Mouse (Mus musculus) lung, postnatal 0 days (tissue): ENCODE measurements at regions not wholly inside any gene's neighbourhood (a gene's known extent, or its start where the extent isn't known, plus 50 kb on each side); places are given as distances from the start of the nearest gene placed in this dataset.
A peak's percentile ranks its signal among the peaks of the same experiment; 100 is the strongest.

ENCODE experiments used
- ATAC-seq: fragments of 200-750 bp; cut with Nextera tagmentation; 2 replicates; pipeline ENCODE4 v1.8.0; 2017; ENCODE audit warnings: moderate library complexity
- DNase-seq: peaks from one replicate; pipeline ENCODE4 v3.0.0-alpha.2; 2016; ENCODE audit warnings: low spot score
- H3K27ac ChIP-seq: fragments of 300-500 bp; sonication (generic); 2 replicates; pipeline ENCODE4 v1.5.1; 2014; ENCODE audit warnings: antibody characterized with exemption, mild to moderate bottlenecking, low read length, mixed read lengths
- H3K27me3 ChIP-seq: fragments of 300-500 bp; sonication (generic); replicated peaks from 2 replicates; pipeline ENCODE4 v1.6.1; 2014; ENCODE audit warnings: low read length, mixed read lengths; ENCODE audit not compliant: insufficient read depth
- H3K36me3 ChIP-seq: fragments of 300-500 bp; sonication (generic); 2 replicates; pipeline ENCODE4 v1.6.1; 2014; ENCODE audit warnings: low read length, mixed read lengths; ENCODE audit not compliant: insufficient read depth
- H3K4me1 ChIP-seq: fragments of 300-500 bp; sonication (generic); 2 replicates; pipeline ENCODE4 v1.6.1; 2014; ENCODE audit warnings: antibody characterized with exemption, low read depth, low read length, mixed read lengths; ENCODE audit not compliant: insufficient read depth
- H3K4me2 ChIP-seq: fragments of 300-500 bp; sonication (generic); replicated peaks from 2 replicates; pipeline ENCODE4 v1.6.1; 2014; ENCODE audit warnings: low read depth, mild to moderate bottlenecking, low read length, moderate library complexity, mixed read lengths
- H3K4me3 ChIP-seq: fragments of 300-500 bp; sonication (generic); 2 replicates; pipeline ENCODE4 v1.5.1; 2014; ENCODE audit warnings: low read depth, low read length
- H3K9ac ChIP-seq: fragments of 300-500 bp; sonication (generic); replicated peaks from 2 replicates; pipeline ENCODE4 v1.6.1; 2014; ENCODE audit warnings: low read depth, mild to moderate bottlenecking
- H3K9me3 ChIP-seq: fragments of 300-500 bp; sonication (generic); 2 replicates; pipeline ENCODE4 v1.6.1; 2016; ENCODE audit warnings: low read length, mixed read lengths
- CTCF ChIP-seq: IDR thresholded peaks from 2 replicates; pipeline ENCODE4 v1.5.1; 2016; ENCODE audit warnings: antibody characterized with exemption, mild to moderate bottlenecking
- EP300 ChIP-seq: IDR thresholded peaks from 2 replicates; pipeline ENCODE4 v1.6.1; 2016; ENCODE audit warnings: antibody characterized with exemption, mild to moderate bottlenecking, control low read depth
- WGBS: fragments of 180-500 bp; shearing (Covaris S2); extraction: QIAGEN DNeasy Blood & Tissue Kit; methylation state at CpG from one replicate; pipeline ENCODE4 v1.1.7; 2014; 5-methylcytosine and 5-hydroxymethylcytosine counted together

- H3K27me3 ChIP-seq, result no peaks in the 10 kb centered on the region
- H3K9me3 ChIP-seq, result no peaks in the 10 kb centered on the region
- DNase-seq (no peak), ATAC-seq (no peak)
- no peak overlapping the region for H3K9ac ChIP-seq
- TF ChIP-seq CTCF (no peak), EP300 (no peak)
- H3K36me3 ChIP-seq, result no peaks in the 10 kb centered on the region
- no peak overlapping the region for H3K4me2 ChIP-seq
- H3K27ac ChIP-seq, result no peak overlapping the region
- H3K4me3 ChIP-seq, result no peak overlapping the region
- WGBS, result 74% methylated on average over 9 of the region's 9 CpGs
- H3K4me1 ChIP-seq, result peaks cover 12% of the 10 kb centered on the region
Observed at GRCm38 (mm10) chr8:126528434-126529080, 53.7 kb upstream of the Tarbp1 start.

GRCm38 (mm10) chr8:126526864-126527571 lies 52.2 kb upstream of the Tarbp1 start:
- TF ChIP-seq EP300, result peak; percentile 89
- peak; percentile 36 for TF ChIP-seq CTCF
- Histone ChIP-seq H3K4me3 (no peak overlapping the region), H3K27ac (peak overlapping the region; percentile 86), H3K4me1 (peaks cover 21% of the 10 kb centered on the region), H3K9me3 (no peaks in the 10 kb centered on the region), H3K4me2 (no peak overlapping the region; the same call in 1 of the 2 replicates), H3K27me3 (no peaks in the 10 kb centered on the region), H3K9ac (no peak overlapping the region), H3K36me3 (no peaks in the 10 kb centered on the region)
- peak; percentile 92 for DNase-seq
- 16% methylated on average over 14 of the region's 14 CpGs for WGBS
- ATAC-seq, result peak; percentile 89

GRCm38 (mm10) chr8:126525575-126525974 lies 50.7 kb upstream of the Tarbp1 start:
- H3K27ac ChIP-seq, result peak overlapping the region; percentile 86
- H3K4me2 ChIP-seq, result no peak overlapping the region
- ATAC-seq, result no peak
- H3K9ac ChIP-seq, result no peak overlapping the region
- no peaks in the 10 kb centered on the region for H3K27me3 ChIP-seq
- WGBS, result 52% methylated on average over 1 of the region's 1 CpGs
- peaks cover 21% of the 10 kb centered on the region for H3K4me1 ChIP-seq
- no peaks in the 10 kb centered on the region for H3K9me3 ChIP-seq
- no peaks in the 10 kb centered on the region for H3K36me3 ChIP-seq
- TF ChIP-seq CTCF (no peak), EP300 (no peak)
- H3K4me3 ChIP-seq, result no peak overlapping the region
- peak; percentile 77 for DNase-seq
